Mouse (Mus musculus) CH12.LX (cell line): ENCODE measurements around the gene Jdp2. TPM values are rescaled to one million over a fixed set of nuclear protein-coding genes. Genes with fewer than 3 reads are reported as not detected.

Experiments used
- DNase-seq: peaks from one replicate; pipeline ENCODE4 v3.0.0-alpha.2; 2013; ENCODE audit errors: extremely low read depth
- H3K27ac ChIP-seq: 2 replicates; pipeline ENCODE4 v1.5.1; 2012; ENCODE audit warnings: low read depth, mild to moderate bottlenecking, control low read depth, moderate library complexity; ENCODE audit not compliant: insufficient read depth
- H3K27me3 ChIP-seq: replicated peaks from 2 replicates; pipeline ENCODE3; 2012; ENCODE audit warnings: inconsistent platforms
- H3K36me3 ChIP-seq, 2 experiments: replicated peaks in 1 of 2; 2 replicates each; pipeline versions ENCODE3 to v1.6.1; 2012; ENCODE audit warnings: inconsistent platforms in 1 of 2, low read length in 1 of 2, mild to moderate bottlenecking in 1 of 2, mixed read lengths in 1 of 2, moderate library complexity in 1 of 2; ENCODE audit not compliant: control insufficient read depth in 1 of 2, insufficient read depth in 1 of 2
- H3K4me1 ChIP-seq, 2 experiments: 2 replicates each; pipeline ENCODE4 v1.6.1; 2012; ENCODE audit warnings: inconsistent platforms in 1 of 2, moderate library complexity in 1 of 2; ENCODE audit not compliant: insufficient read depth in 2 of 2, control insufficient read depth in 1 of 2
- H3K4me2 ChIP-seq: 2 replicates; pipeline ENCODE4 v1.6.1; 2012; ENCODE audit warnings: low read depth, mild to moderate bottlenecking, control low read depth; ENCODE audit not compliant: poor library complexity, insufficient read depth, severe bottlenecking
- H3K4me3 ChIP-seq, 3 experiments: fragments of 150-350 bp in 1 of 3; sonication (generic) in 1 of 3; replicated peaks in 1 of 3; 2 replicates each; pipeline versions ENCODE3 to v1.5.1; 2011 to 2012; ENCODE audit warnings: low read depth in 2 of 3, low read length in 2 of 3, mild to moderate bottlenecking in 2 of 3, moderate library complexity in 2 of 3, control low read depth in 1 of 3, improper control_type of control experiment in 1 of 3, inconsistent platforms in 1 of 3, mixed read lengths in 1 of 3; ENCODE audit not compliant: poor library complexity in 1 of 3
- H3K79me2 ChIP-seq: replicated peaks from 2 replicates; pipeline ENCODE4 v1.6.1; 2012; ENCODE audit warnings: mild to moderate bottlenecking, moderate library complexity; ENCODE audit not compliant: control insufficient read depth, poor library complexity, insufficient read depth, severe bottlenecking; ENCODE audit errors: extremely low read depth
- H3K9ac ChIP-seq: 2 replicates; pipeline ENCODE4 v1.6.1; 2012; ENCODE audit warnings: low read depth, mild to moderate bottlenecking, control low read depth, moderate library complexity; ENCODE audit not compliant: insufficient read depth
- H3K9me3 ChIP-seq: replicated peaks from 2 replicates; pipeline ENCODE3; 2012; ENCODE audit warnings: low read length, inconsistent platforms, mixed read lengths
- BHLHE40 ChIP-seq: IDR thresholded peaks from 2 replicates; pipeline ENCODE4 v1.6.1; 2011; ENCODE audit warnings: mild to moderate bottlenecking, low read depth, low read length, improper control_type of control experiment
- CHD2 ChIP-seq: IDR thresholded peaks from 2 replicates; pipeline ENCODE4 v1.6.1; 2011; ENCODE audit warnings: low read length, improper control_type of control experiment
- EP300 ChIP-seq: IDR thresholded peaks from 2 replicates; pipeline ENCODE4 v1.6.1; 2011; ENCODE audit warnings: low read length, improper control_type of control experiment
- ETS1 ChIP-seq: conservative IDR thresholded peaks from 2 replicates; pipeline ENCODE4 v1.6.1; 2012; ENCODE audit warnings: low read depth, mild to moderate bottlenecking, inconsistent platforms, low read length, improper control_type of control experiment, moderate library complexity
- IRF4 ChIP-seq: IDR thresholded peaks from 2 replicates; pipeline ENCODE4 v1.6.1; 2014; ENCODE audit warnings: low read depth, mild to moderate bottlenecking, inconsistent platforms, low read length, improper control_type of control experiment
- MAFK ChIP-seq: IDR thresholded peaks from 2 replicates; pipeline ENCODE4 v1.6.1; 2011; ENCODE audit warnings: low read length, improper control_type of control experiment; ENCODE audit not compliant: insufficient replicate concordance
- MAZ ChIP-seq: IDR thresholded peaks from 2 replicates; pipeline ENCODE4 v1.6.1; 2012; ENCODE audit warnings: low read depth, mild to moderate bottlenecking, inconsistent platforms, low read length, improper control_type of control experiment, moderate library complexity
- MEF2A ChIP-seq: IDR thresholded peaks from 2 replicates; pipeline ENCODE4 v1.6.1; 2014; ENCODE audit warnings: low read depth, mild to moderate bottlenecking, inconsistent platforms, low read length, improper control_type of control experiment, borderline replicate concordance
- MXI1 ChIP-seq: IDR thresholded peaks from 2 replicates; pipeline ENCODE4 v1.6.1; 2011; ENCODE audit warnings: mild to moderate bottlenecking, low read depth, low read length, improper control_type of control experiment
- MYC ChIP-seq: IDR thresholded peaks from 2 replicates; pipeline ENCODE4 v1.6.1; 2011; ENCODE audit warnings: low read depth, mild to moderate bottlenecking, improper control_type of control experiment, low read length
- NRF1 ChIP-seq: IDR thresholded peaks from 2 replicates; pipeline ENCODE4 v1.6.1; 2014; ENCODE audit warnings: low read depth, mild to moderate bottlenecking, inconsistent platforms, low read length, improper control_type of control experiment, moderate library complexity
- PAX5 ChIP-seq: IDR thresholded peaks from 2 replicates; pipeline ENCODE4 v1.6.1; 2012; ENCODE audit warnings: low read length, inconsistent platforms, mixed read lengths
- POLR2A ChIP-seq: IDR thresholded peaks from 2 replicates; pipeline ENCODE4 v1.6.1; 2011; ENCODE audit warnings: low read depth, mild to moderate bottlenecking, improper control_type of control experiment, low read length
- POLR2AphosphoS2 ChIP-seq: IDR thresholded peaks from 2 replicates; pipeline ENCODE4 v1.6.1; 2011; ENCODE audit warnings: low read depth, low read length, improper control_type of control experiment
- SIN3A ChIP-seq: IDR thresholded peaks from 2 replicates; pipeline ENCODE4 v1.6.1; 2012; ENCODE audit warnings: low read length, improper control_type of control experiment, inconsistent platforms
- TCF12 ChIP-seq: IDR thresholded peaks from 2 replicates; pipeline ENCODE4 v1.6.1; 2014; ENCODE audit warnings: low read depth, mild to moderate bottlenecking, inconsistent platforms, low read length, improper control_type of control experiment
- USF1 ChIP-seq: IDR thresholded peaks from 2 replicates; pipeline ENCODE4 v1.6.1; 2014; ENCODE audit warnings: low read depth, mild to moderate bottlenecking, inconsistent platforms, low read length, improper control_type of control experiment
- ZC3H11A ChIP-seq: IDR thresholded peaks from 2 replicates; pipeline ENCODE4 v1.6.1; 2012; ENCODE audit warnings: low read depth, mild to moderate bottlenecking, inconsistent platforms, low read length, improper control_type of control experiment
- ZKSCAN1 ChIP-seq: IDR thresholded peaks from 2 replicates; pipeline ENCODE4 v1.6.1; 2012; ENCODE audit warnings: low read depth, inconsistent platforms, low read length, improper control_type of control experiment, borderline replicate concordance
- ZMIZ1 ChIP-seq: IDR thresholded peaks from 2 replicates; pipeline ENCODE4 v1.6.1; 2012; ENCODE audit warnings: low read depth, mild to moderate bottlenecking, inconsistent platforms, low read length, improper control_type of control experiment
- dilution Hi-C: fragments of 300-500 bp; cut with MboI; formaldehyde crosslinking; loops from 2 replicates; pipeline ENCODE4 v1.14.3; 2020; ENCODE audit warnings: low sequenced_read_pairs; ENCODE audit not compliant: extremely low pct_unique_long_range_greater_than_20kb, extremely low pct_ligation_motif_present
- in situ Hi-C: fragments of 300-500 bp; cut with MboI; formaldehyde crosslinking; loops from 3 replicates; pipeline ENCODE4 v1.14.3; 2019; ENCODE audit warnings: low sequenced_read_pairs, low pct_ligation_motif_present, low pct_unique_long_range_greater_than_20kb, mixed read lengths
- polyA plus RNA-seq: library from polyadenylated mRNA; unstranded; fragments of >175 nt; gene quantifications from 2 replicates; pipeline ENCODE4 v1.2.1, GENCODE M21; 2012; ENCODE audit warnings: low read depth; ENCODE audit not compliant: insufficient read length
- total RNA-seq, 2 experiments: library from RNA; depleted of rRNA; stranded (reverse); fragments of 300-350 nt in 1 of 2; fragments of >200 nt in 1 of 2; gene quantifications; 2 replicates each; pipeline ENCODE4 v1.2.3; 2012 to 2014

The Jdp2 gene
- total and polyA plus RNA-seq, 3 experiments = 64.7 to 104 (median 86.5) TPM

DNA sequence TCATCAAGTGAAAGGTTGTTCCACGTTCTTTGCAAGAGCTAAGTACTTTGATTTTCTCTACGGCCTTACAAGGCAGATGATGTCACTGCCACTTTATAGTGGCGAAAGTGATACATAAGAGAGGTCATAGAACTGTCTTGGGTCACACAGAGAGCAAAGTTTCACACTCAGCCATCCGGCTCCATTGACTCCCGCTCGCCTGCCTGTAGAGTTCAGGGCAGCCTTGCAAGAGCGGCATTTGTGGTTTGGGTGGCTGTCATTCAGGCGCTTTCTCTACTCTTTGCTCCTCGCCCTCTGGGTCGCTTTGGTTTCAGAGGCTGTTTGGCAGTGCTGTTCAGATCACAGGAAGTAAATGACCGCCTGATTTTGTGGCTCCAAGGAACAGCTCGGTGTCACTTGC is 4.0 kb downstream of the Jdp2 start (continued):
- TF ChIP-seq ZMIZ1 = no peak
- TF ChIP-seq MXI1 = no peak
- TF ChIP-seq SIN3A = 0 out of 2 replicates have a peak, but pooled peaks have one; percentile 27
- no peak for TF ChIP-seq MAFK
- no peak for TF ChIP-seq POLR2AphosphoS2
- TF ChIP-seq MAZ = no peak
- TF ChIP-seq BHLHE40 = 0 out of 2 replicates have a peak, but pooled peaks have one; percentile 25

DNA sequence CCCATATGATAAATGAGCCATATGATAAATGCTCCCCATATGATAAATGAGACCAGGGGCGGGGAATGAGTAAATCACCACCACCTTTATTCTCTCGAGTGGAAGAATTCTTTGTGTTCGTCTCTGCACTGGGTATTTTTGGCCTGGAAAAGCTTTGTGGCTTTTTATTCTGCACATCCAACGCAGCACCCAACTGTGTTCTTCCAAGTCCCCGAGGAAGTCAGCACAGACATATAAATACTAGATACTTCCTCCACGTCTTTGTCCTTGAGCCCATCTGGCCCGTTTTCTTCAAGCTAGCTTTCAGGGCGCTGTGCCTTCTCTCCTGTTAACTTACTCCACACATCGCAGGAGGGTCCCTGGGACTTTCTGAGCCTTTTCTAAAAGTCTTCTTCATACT is 4.9 kb downstream of the Jdp2 start:
- no peaks in the 10 kb centered on the region for H3K27me3 ChIP-seq

DNA sequence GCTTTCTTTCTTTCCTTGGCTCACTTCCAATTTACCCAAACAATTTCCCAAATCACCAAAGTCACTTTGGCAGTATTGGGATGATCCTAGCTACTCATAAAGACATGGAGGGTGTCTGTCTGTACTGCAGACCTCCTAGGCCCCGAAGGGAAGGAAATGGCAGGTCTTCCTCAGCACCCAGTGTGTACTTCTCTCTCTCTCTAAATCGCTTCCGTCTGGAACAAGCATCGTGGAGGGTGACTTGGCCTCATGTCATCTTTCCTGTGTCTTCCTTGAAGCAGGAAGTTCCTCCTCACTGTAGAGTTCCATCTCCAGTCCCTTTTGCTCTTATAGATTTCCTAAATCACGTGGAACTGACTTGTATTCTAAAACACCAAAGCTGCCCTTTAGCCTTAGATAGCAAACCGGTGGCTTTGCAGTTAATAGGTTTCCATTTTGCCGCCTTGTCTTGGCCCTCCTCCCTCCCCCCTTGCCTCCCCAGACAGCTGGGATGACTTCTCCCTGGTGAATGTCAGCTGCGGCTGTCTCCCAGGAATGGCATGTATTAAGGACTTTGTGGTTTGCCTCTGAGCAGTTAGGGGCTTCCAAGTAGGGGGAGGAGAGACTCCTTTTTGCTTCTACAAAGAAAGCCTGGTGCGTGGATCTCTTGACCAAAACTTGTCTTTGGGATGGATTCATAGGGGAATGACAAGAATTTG is 5.6 kb downstream of the Jdp2 start:
- no peak overlapping the region for H3K9ac ChIP-seq
- in situ Hi-C loops = loop anchor here (5.0 kb wide), 1 partner anchor 82 kb away; no protein-coding TSS in a partner anchor
- dilution Hi-C loops = no loop called here
- H3K4me1 ChIP-seq = peaks cover 27 to 90% of the 10 kb centered on the region in 2 experiments
- H3K79me2 ChIP-seq = peaks cover 45% of the 10 kb centered on the region
- no peak for DNase-seq
- no peaks in the 10 kb centered on the region for H3K9me3 ChIP-seq
- no peak overlapping the region for H3K27ac ChIP-seq
- TF ChIP-seq NRF1 (no peak), SIN3A (0 out of 2 replicates have a peak, but pooled peaks have one; percentile 41), POLR2A (0 out of 2 replicates have a peak, but pooled peaks have one; percentile 7)
- H3K36me3 ChIP-seq = peaks cover 21 to 71% of the 10 kb centered on the region in 2 experiments
- peak overlapping the region in 1 of 3 experiments; percentile 4 for H3K4me3 ChIP-seq
- H3K4me2 ChIP-seq = no peak overlapping the region
- no peaks in the 10 kb centered on the region for H3K27me3 ChIP-seq

More for the DNA sequence above, 4.9 kb downstream of the Jdp2 start:
- dilution Hi-C loops (no loop called here), in situ Hi-C loops (loop anchor here (5.0 kb wide), 1 partner anchor 81 kb away; no protein-coding TSS in a partner anchor)
- peaks cover 27 to 83% of the 10 kb centered on the region in 2 experiments for H3K4me1 ChIP-seq
- peaks cover 15 to 64% of the 10 kb centered on the region in 2 experiments for H3K36me3 ChIP-seq
- H3K9me3 ChIP-seq = no peaks in the 10 kb centered on the region
- no peak overlapping the region for H3K4me2 ChIP-seq
- TF ChIP-seq EP300 = no peak
- TF ChIP-seq MXI1 = no peak
- TF ChIP-seq TCF12 = no peak
- TF ChIP-seq ZMIZ1 = no peak
- TF ChIP-seq IRF4 = no peak
- no peak for TF ChIP-seq ETS1
- no peak for TF ChIP-seq MYC
- TF ChIP-seq POLR2A = no peak
- TF ChIP-seq PAX5 = no peak
- no peak for TF ChIP-seq CHD2
- TF ChIP-seq ZKSCAN1 = no peak
- no peak for TF ChIP-seq USF1
- no peak for TF ChIP-seq ZC3H11A
- TF ChIP-seq MEF2A = no peak
- peak overlapping the region in 2 of 3 experiments; percentile 72 to 80 for H3K4me3 ChIP-seq
- no peak overlapping the region for H3K9ac ChIP-seq
- no peak overlapping the region for H3K27ac ChIP-seq
- DNase-seq = no peak
- peaks cover 46% of the 10 kb centered on the region for H3K79me2 ChIP-seq
